Mouse (Mus musculus) neural tube, embryonic 12.5 days (tissue): ENCODE data around the gene Rufy4. TPM values are rescaled to one million over a fixed set of nuclear protein-coding genes. Genes with fewer than 3 reads are reported as not detected.
"Not testable (repeated sequence)": the region's sequence is repeated elsewhere in the genome, so short reads cannot be mapped to it uniquely, and the experiment has no call there.

Experiments used
- ATAC-seq: fragments of 200-750 bp; cut with Nextera tagmentation; 2 replicates; pipeline ENCODE4 v1.8.0; 2017; ENCODE audit warnings: low read depth, mild to moderate bottlenecking, moderate TSS enrichment, moderate library complexity; ENCODE audit not compliant: low FRiP score
- H3K27ac ChIP-seq: fragments of 300-500 bp; sonication (generic); 2 replicates; pipeline ENCODE4 v1.5.1; 2016
- H3K27me3 ChIP-seq: fragments of 300-500 bp; sonication (generic); replicated peaks from 2 replicates; pipeline ENCODE4 v1.6.1; 2016; ENCODE audit warnings: mild to moderate bottlenecking
- H3K36me3 ChIP-seq: fragments of 300-500 bp; sonication (generic); 2 replicates; pipeline ENCODE4 v1.6.1; 2016; ENCODE audit warnings: mild to moderate bottlenecking
- H3K4me1 ChIP-seq: fragments of 300-500 bp; sonication (generic); 2 replicates; pipeline ENCODE4 v1.6.1; 2016
- H3K4me2 ChIP-seq: fragments of 300-500 bp; sonication (generic); replicated peaks from 2 replicates; pipeline ENCODE4 v1.6.1; 2016; ENCODE audit warnings: mild to moderate bottlenecking
- H3K4me3 ChIP-seq: fragments of 300-500 bp; sonication (generic); 2 replicates; pipeline ENCODE4 v1.5.1; 2016
- H3K9ac ChIP-seq: fragments of 300-500 bp; sonication (generic); 2 replicates; pipeline ENCODE4 v1.6.1; 2016; ENCODE audit warnings: mild to moderate bottlenecking
- H3K9me3 ChIP-seq: fragments of 300-500 bp; sonication (generic); 2 replicates; pipeline ENCODE4 v1.6.1; 2016; ENCODE audit warnings: mild to moderate bottlenecking
- WGBS: fragments of 180-500 bp; shearing (Covaris S2); methylation state at CpG from one replicate; pipeline ENCODE4 v1.1.7; 2016; 5-methylcytosine and 5-hydroxymethylcytosine counted together
- polyA plus RNA-seq: library from polyadenylated mRNA; unstranded; fragments of >200 nt; fragmentation: Nextera tagmentation; extraction: Ambion mirVana; gene quantifications from 2 replicates; pipeline ENCODE4 v1.2.1, GENCODE M21; 2016

Rufy4 gene
- polyA plus RNA-seq, 1 experiment from 2014 or later: 0.51 TPM

DNA sequence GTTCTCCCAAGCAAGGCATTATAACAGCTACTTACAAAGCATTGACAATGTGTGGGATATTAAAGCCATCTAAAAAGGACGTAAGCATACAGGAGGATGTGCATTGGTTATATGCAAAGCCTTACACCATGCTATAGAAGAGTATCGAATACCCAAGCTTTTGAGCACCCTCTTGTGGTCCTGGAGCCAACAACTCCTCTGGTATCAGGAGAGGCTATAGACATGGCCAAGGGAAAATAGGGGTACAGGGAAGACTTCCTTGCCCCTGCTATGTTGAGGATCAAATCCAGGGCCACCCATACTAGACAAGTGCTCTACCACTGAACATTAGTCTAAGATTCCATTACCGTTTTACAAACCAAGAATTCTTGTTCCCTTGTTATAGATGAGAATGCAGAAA is 6.7 kb downstream of the Rufy4 start:
- H3K27me3 ChIP-seq: no peaks in the 10 kb centered on the region
- no peak overlapping the region for H3K27ac ChIP-seq
- H3K9ac ChIP-seq: no peak overlapping the region
- no peaks in the 10 kb centered on the region for H3K4me1 ChIP-seq
- no peaks in the 10 kb centered on the region for H3K36me3 ChIP-seq
- no peaks in the 10 kb centered on the region for H3K9me3 ChIP-seq
- no peak overlapping the region for H3K4me2 ChIP-seq
- ATAC-seq: no peak
- H3K4me3 ChIP-seq: no peak overlapping the region
- WGBS: 80% methylated on average over 3 of the region's 3 CpGs

DNA sequence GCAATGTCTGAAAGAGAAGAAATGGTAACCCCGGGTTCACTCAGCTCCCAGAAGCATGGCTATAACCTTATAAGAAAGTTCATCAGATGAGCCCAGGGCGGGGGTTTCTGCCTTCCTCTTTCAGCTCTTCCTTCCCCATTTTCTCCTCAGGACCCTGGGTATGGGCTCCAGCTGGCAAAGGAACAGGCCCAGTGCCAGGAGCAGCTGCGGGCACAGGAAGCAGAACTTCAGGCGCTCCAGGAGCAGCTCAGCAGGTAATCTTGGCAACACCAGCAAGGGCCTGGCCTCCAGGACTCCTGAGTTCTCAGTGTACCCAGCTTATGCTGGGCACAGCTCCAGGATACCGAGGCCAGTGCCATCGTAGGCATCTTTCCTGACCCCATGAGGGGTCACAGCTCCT is 8.6 kb downstream of the Rufy4 start:
- no peak overlapping the region for H3K4me3 ChIP-seq
- no peak for ATAC-seq
- H3K4me2 ChIP-seq: no peak overlapping the region
- H3K9me3 ChIP-seq: no peaks in the 10 kb centered on the region
- WGBS: 80% methylated on average over 6 of the region's 6 CpGs
- no peaks in the 10 kb centered on the region for H3K36me3 ChIP-seq
- H3K27me3 ChIP-seq: no peaks in the 10 kb centered on the region
- H3K4me1 ChIP-seq: no peaks in the 10 kb centered on the region
- H3K9ac ChIP-seq: no peak overlapping the region
- no peak overlapping the region for H3K27ac ChIP-seq

DNA sequence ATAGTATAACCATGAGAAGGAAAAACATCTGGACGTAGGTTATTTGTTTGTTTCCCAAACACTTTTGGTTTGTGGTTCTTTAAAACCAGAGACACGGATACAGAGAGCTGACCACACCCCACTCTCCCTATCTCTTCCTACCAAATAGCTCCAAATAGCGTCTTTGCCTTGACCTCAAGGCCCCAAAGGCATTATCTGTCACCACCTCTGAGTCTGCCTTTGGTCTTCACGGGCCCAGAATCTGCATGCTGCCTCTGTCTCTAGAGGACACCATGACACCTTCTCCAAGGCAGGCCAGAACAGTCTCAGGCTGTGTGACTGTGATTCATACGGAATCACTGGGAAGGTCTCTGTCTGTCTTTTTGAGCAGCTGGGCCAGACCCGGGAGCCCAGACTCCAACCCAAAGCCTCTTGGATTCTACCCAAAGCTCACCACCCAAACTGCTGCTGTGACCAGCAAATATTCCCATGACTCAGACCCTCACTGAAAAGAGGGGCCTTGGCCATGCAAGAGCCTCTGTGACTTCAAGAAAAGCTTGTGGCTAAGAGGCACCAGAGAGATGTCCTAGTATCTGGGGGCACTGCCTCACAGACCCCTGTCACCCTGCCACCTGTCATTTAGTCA is 10.1 kb downstream of the Rufy4 start:
- 86% methylated on average over 6 of the region's 6 CpGs for WGBS
- no peak for ATAC-seq
- no peaks in the 10 kb centered on the region for H3K27me3 ChIP-seq

DNA sequence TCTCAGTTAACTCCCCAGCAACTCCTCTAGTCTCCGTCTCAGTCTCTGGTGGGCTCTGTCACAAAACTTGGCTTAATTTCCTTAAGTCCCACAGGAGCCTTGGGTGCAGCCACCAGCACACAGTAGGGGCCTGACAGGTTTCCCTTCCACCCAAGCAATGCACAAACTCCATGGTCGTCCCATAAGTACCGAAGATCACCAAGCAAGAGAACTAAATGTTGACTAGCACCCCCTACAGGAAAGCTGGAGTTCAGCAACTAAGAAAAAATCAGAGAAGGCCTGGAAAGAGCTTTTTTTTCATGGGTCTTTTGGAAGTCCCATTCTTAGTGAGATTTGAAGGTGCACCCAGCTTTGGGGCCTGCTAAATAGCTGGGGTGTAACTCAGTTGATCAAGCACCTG is 14.1 kb downstream of the Rufy4 start:
- H3K36me3 ChIP-seq: no peaks in the 10 kb centered on the region
- WGBS: 61% methylated on average over 3 of the region's 3 CpGs
- no peak for ATAC-seq

More for the DNA sequence above, 10.1 kb downstream of the Rufy4 start:
- Histone ChIP-seq H3K4me2 (no peak overlapping the region), H3K36me3 (no peaks in the 10 kb centered on the region), H3K27ac (no peak overlapping the region), H3K9me3 (no peaks in the 10 kb centered on the region), H3K4me3 (no peak overlapping the region), H3K4me1 (no peaks in the 10 kb centered on the region), H3K9ac (no peak overlapping the region)

DNA sequence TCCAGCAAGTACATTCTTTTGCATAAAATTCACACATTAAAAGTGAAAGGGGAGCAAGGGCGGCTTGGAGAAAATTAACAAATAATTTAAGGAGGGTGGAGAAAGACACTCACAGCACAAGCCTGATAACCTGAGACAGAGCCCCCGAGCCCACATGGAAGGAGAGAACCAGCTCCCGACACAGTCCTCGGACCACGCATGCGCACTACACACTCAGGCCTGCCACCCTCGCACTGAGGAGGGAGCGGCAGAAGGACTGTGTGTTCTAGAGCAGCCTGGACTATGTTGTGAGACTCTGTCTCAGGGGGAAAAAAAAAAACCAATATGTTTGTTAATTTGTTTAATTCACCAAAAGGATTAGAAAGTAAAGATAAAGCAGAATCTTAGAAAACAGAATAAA is 16.4 kb downstream of the Rufy4 start:
- no peaks in the 10 kb centered on the region for H3K27me3 ChIP-seq
- no peaks in the 10 kb centered on the region for H3K4me1 ChIP-seq
- H3K4me2 ChIP-seq: no peak overlapping the region
- H3K9me3 ChIP-seq: no peaks in the 10 kb centered on the region
- H3K36me3 ChIP-seq: no peaks in the 10 kb centered on the region
- H3K9ac ChIP-seq: no peak overlapping the region
- H3K27ac ChIP-seq: no peak overlapping the region
- 87% methylated on average over 8 of the region's 8 CpGs for WGBS
- no peak overlapping the region for H3K4me3 ChIP-seq
- ATAC-seq: no peak

More for the DNA sequence above, 14.1 kb downstream of the Rufy4 start:
- Histone ChIP-seq H3K27me3 (no peaks in the 10 kb centered on the region), H3K4me1 (no peaks in the 10 kb centered on the region), H3K4me3 (no peak overlapping the region), H3K9ac (no peak overlapping the region), H3K9me3 (no peaks in the 10 kb centered on the region), H3K4me2 (no peak overlapping the region), H3K27ac (no peak overlapping the region)

DNA sequence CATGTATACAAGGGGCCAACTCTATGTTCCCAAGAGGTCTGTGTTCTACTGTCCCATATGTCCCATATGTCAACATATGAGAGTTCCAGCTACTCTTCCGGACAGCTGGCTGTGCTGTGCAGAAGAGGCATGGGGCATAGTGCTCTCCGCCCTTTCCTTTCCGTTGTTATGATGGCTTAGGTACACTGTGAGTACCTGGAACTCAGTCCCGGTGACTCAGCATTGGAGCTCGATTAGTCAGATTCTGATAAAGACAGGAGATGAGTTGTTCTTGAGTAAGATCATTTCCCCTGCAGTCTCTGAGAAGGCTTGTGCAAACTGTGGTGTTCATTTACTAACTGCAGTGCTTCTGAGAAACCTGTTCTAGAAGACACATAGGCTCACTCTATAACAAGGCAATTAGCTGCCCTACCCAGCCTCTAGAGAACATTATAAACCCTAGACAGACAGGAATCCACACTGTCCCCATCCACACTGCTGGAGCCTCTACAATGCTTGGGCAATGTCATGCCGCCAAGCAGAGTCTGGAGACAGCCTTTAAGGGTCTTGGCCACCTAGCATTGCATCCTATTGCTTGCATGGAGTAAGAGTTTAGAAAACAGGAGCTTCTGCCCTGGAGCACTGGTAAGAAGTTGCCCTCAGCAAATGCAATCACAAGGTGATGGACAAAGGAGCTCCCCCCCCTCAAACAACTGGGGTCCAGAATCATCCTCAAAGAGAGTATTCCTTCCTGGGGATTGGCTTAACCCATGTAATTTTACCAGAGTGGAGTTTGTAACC is 24.0 kb downstream of the Rufy4 start:
- Histone ChIP-seq H3K4me2 (no peak overlapping the region), H3K9ac (no peak overlapping the region), H3K4me3 (no peak overlapping the region), H3K27ac (no peak overlapping the region), H3K27me3 (no peaks in the 10 kb centered on the region), H3K36me3 (no peaks in the 10 kb centered on the region), H3K4me1 (no peaks in the 10 kb centered on the region), H3K9me3 (no peaks in the 10 kb centered on the region)
- 91% methylated on average over 6 of the region's 6 CpGs for WGBS
- no peak for ATAC-seq

DNA sequence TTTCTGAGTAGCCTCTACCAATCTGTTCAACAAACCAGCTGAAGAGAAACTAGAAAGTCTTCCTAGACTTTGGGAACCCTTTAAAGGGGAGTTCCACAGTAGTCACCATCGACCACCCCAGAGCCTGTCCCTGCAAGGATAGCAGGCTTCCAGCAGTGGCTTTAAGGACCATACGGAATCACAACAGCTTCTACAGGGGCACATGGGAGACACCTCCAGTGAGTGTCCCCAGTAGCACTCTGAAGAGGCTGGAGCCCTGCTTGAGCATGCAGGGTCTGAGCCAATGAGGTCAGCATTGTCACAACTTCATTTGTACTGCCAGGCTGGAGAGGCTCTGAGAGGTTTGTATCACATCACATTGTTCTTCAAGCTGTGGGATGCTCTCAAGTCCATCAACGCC is 24.8 kb downstream of the Rufy4 start:
- Histone ChIP-seq H3K4me2 (no peak overlapping the region), H3K36me3 (no peaks in the 10 kb centered on the region), H3K9ac (no peak overlapping the region), H3K9me3 (no peaks in the 10 kb centered on the region), H3K4me1 (no peaks in the 10 kb centered on the region), H3K27me3 (no peaks in the 10 kb centered on the region), H3K27ac (no peak overlapping the region), H3K4me3 (no peak overlapping the region)
- 77% methylated on average over 3 of the region's 3 CpGs for WGBS
- no peak for ATAC-seq

DNA sequence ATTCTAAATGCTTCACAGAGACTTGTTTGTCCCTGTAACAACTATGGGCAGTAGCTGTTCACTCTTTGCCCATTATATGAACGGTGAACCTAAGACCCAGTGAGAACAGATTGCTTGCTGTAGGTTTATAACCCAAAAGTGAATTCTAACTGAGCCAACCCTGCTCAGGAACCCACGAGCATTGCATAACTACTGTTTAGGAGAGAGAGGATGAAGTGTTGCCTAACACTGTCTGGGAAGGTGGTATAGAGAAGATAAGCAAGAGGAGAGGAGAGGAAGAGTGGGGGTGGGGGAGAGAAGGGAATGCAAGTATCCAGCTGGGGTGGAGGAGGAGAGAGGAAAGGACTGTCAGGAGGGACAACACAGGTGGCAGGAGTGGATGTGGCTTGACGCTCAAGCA is 25.8 kb downstream of the Rufy4 start:
- no peak overlapping the region for H3K27ac ChIP-seq
- H3K36me3 ChIP-seq: no peaks in the 10 kb centered on the region
- no peaks in the 10 kb centered on the region for H3K4me1 ChIP-seq
- H3K27me3 ChIP-seq: no peaks in the 10 kb centered on the region
- H3K9ac ChIP-seq: no peak overlapping the region
- H3K4me3 ChIP-seq: no peak overlapping the region
- no peak for ATAC-seq
- no peak overlapping the region for H3K4me2 ChIP-seq
- 88% methylated on average over 3 of the region's 3 CpGs for WGBS
- no peaks in the 10 kb centered on the region for H3K9me3 ChIP-seq

DNA sequence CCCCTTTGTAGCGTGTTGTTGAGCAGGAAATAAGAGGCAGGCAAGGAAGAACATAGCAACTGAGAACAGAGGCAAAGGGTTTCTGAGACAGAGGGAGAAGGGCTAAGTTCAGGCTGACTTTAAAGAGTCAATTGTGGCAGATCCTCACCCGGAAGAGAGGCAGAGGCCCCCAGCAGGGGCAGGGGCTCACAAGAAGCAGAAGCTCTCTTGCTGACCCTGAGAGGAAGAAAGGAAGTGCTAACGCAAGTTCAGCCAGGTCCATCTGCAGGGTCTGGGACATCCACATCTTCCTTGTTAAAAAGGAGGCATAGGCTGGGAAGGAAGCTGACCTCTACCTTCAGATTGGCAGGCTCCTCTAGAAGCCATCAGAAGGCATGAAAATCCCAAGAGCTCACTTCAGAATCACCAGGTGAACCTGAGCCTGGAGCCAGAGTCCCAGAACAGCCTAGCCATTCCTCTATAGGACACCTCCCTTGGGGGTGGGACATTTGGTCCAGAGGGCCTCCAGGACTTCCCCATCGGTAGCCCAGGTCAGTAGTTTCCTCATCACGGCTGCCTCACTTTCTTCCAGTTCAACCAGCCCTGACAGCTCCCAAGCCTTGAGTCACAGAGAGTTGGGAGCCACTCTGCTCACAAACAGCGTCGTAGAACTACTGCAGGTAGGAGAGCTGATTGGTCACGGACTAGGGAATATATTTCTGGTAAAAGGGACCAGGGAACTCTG is 28.3 kb downstream of the Rufy4 start, which contains the start of gene Cxcr2:
TSS of gene Cxcr2 (plus strand) at position 529 of the 724 bp plus-strand sequence.
- no peaks in the 10 kb centered on the region for H3K27me3 ChIP-seq
- ATAC-seq: no peak
- H3K4me3 ChIP-seq: no peak within 1 kb of the TSS
- H3K36me3 ChIP-seq: no peaks in the 10 kb centered on the region
- no peak within 1 kb of the TSS for H3K27ac ChIP-seq
- no peaks in the 10 kb centered on the region for H3K9me3 ChIP-seq
- no peak within 1 kb of the TSS for H3K4me2 ChIP-seq
- H3K4me1 ChIP-seq: no peaks in the 10 kb centered on the region
- no peak within 1 kb of the TSS for H3K9ac ChIP-seq
- 80% methylated on average over 8 of the region's 8 CpGs for WGBS

DNA sequence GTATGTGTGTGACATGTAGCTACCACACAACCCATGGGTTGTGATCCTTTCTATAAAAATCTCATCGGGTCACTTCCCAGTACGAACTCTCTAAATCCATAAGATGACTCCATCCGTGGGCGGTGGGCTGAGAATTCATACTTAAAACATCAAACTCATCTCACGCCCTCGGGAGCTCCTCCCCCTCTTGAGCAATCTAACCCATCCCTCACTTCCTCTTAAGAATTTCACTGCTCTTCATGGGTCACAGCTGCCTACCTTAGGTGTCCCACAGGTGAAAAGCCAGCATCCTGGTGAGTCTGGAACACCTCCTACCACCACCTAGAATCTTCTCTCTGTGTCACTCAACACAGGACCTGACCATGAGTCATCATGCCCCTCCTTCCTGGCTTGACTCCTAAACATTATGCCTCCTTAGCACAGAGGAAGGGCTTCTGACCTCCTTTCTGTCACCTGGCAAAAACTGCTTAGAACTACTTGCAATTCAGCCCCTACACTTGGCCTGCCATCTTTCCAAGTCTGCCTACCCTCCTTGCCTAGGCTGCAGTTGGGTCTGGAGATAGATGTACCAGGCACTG is 30.2 kb downstream of the Rufy4 start:
- no peak for ATAC-seq
- Histone ChIP-seq H3K27ac (no peak overlapping the region), H3K4me3 (no peak overlapping the region), H3K36me3 (no peaks in the 10 kb centered on the region), H3K27me3 (no peaks in the 10 kb centered on the region), H3K4me2 (no peak overlapping the region), H3K9me3 (no peaks in the 10 kb centered on the region), H3K9ac (no peak overlapping the region), H3K4me1 (no peaks in the 10 kb centered on the region)
- WGBS: 94% methylated on average over 6 of the region's 6 CpGs

DNA sequence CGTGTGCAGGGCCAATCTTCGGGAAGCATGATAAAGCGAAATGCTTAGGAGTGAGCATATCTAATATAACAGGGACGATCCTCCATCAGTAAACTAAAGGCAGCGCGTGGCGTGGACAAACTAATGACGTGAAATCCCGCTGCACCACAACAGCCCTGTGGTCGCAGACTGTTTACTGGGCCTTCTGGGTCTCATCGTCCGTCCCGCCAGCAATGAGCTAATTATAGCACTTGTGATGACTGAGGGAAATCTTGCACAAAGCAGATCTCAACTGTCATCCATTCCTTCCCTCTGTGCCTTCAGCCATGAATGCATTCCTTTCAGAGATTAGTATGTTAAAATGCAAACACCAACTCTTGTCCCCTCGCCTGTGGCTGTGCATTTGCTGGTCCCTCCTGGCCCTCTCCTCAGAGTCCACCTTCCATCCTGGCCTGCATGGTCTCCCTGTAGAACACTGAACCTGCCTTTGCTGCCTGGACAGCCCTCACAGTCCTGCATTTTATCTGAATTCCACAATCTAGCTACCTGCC is 31.1 kb downstream of the Rufy4 start:
- no peak overlapping the region for H3K4me3 ChIP-seq
- H3K9me3 ChIP-seq: no peaks in the 10 kb centered on the region
- no peaks in the 10 kb centered on the region for H3K4me1 ChIP-seq
- ATAC-seq: no peak
- H3K27me3 ChIP-seq: no peaks in the 10 kb centered on the region
- WGBS: 87% methylated on average over 14 of the region's 14 CpGs
- no peaks in the 10 kb centered on the region for H3K36me3 ChIP-seq
- no peak overlapping the region for H3K27ac ChIP-seq
- no peak overlapping the region for H3K9ac ChIP-seq
- H3K4me2 ChIP-seq: no peak overlapping the region

DNA sequence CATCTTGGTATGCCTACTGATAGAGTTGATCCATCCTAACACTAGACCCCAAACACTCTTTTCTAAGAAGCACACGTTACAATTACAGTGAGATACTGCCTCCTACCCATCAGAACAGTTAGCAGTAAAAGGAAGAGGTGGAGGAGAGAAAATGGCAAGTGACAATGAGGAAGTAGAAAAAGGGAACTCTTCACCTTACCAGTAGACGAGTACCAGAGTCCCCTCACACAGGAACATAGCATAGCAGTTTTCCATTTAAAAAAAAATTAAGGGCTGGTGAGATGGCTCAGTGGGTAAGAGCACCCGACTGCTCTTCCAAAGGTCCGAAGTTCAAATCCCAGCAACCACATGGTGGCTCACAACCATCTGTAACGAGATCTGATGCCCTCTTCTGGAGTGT is 34.3 kb downstream of the Rufy4 start:
- H3K4me3 ChIP-seq, ATAC-seq, H3K36me3 ChIP-seq, H3K27ac ChIP-seq, H3K4me2 ChIP-seq, H3K9me3 ChIP-seq, H3K4me1 ChIP-seq, H3K9ac ChIP-seq, H3K27me3 ChIP-seq: not testable (repeated sequence)
- WGBS: 75% methylated on average over 5 of the region's 5 CpGs
